Mouse (Mus musculus) ES-E14 (cell line): ENCODE results near the gene Fam149a. TPM values are rescaled to one million over a fixed set of nuclear protein-coding genes. Genes with fewer than 3 reads are reported as not detected.

Experiments
- DNase-seq: peaks from one replicate; pipeline ENCODE4 v3.0.0-alpha.2; 2013; ENCODE audit warnings: low read depth, low spot score
- H3K27ac ChIP-seq: 2 replicates; pipeline ENCODE4 v1.5.1; 2012; ENCODE audit warnings: low read depth, mild to moderate bottlenecking, low read length, moderate library complexity, mixed read lengths; ENCODE audit not compliant: poor library complexity, insufficient read depth, severe bottlenecking
- H3K36me3 ChIP-seq: 2 replicates; pipeline ENCODE4 v1.6.1; 2012; ENCODE audit warnings: mild to moderate bottlenecking, low read length, moderate library complexity, mixed read lengths; ENCODE audit not compliant: control insufficient read depth, poor library complexity, insufficient read depth, severe bottlenecking
- H3K4me1 ChIP-seq, 2 experiments: fragments of 150-350 bp in 1 of 2; sonication (generic) in 1 of 2; 2 replicates each; pipeline ENCODE4 v1.6.1; 2012; ENCODE audit warnings: low read length in 2 of 2, mild to moderate bottlenecking in 1 of 2, mixed read lengths in 1 of 2; ENCODE audit not compliant: control insufficient read depth in 2 of 2, insufficient read depth in 2 of 2, poor library complexity in 1 of 2
- H3K4me3 ChIP-seq, 2 experiments: fragments of 150-350 bp in 1 of 2; sonication (generic) in 1 of 2; 2 replicates each; pipeline ENCODE4 v1.5.1; 2012; ENCODE audit warnings: low read length in 2 of 2, low read depth in 1 of 2, mild to moderate bottlenecking in 1 of 2, mixed read lengths in 1 of 2; ENCODE audit not compliant: insufficient read depth in 1 of 2, poor library complexity in 1 of 2, severe bottlenecking in 1 of 2
- H3K9ac ChIP-seq: 2 replicates; pipeline ENCODE4 v1.6.1; 2012; ENCODE audit warnings: low read depth, mild to moderate bottlenecking, low read length, mixed read lengths; ENCODE audit not compliant: poor library complexity, insufficient read depth, severe bottlenecking
- H3K9me3 ChIP-seq: fragments of 150-350 bp; sonication (generic); 2 replicates; pipeline ENCODE4 v1.6.1; 2012; ENCODE audit warnings: low read depth, mild to moderate bottlenecking, low read length; ENCODE audit not compliant: control insufficient read depth, insufficient read depth
- CHD2 ChIP-seq: IDR thresholded peaks from 2 replicates; pipeline ENCODE4 v1.6.1; 2014; ENCODE audit warnings: mild to moderate bottlenecking, low read depth, low read length, inconsistent platforms
- HCFC1 ChIP-seq: IDR thresholded peaks from 2 replicates; pipeline ENCODE4 v1.6.1; 2012; ENCODE audit warnings: low read length, inconsistent platforms, borderline replicate concordance; ENCODE audit not compliant: insufficient read depth
- MAFK ChIP-seq: IDR thresholded peaks from 2 replicates; pipeline ENCODE4 v1.6.1; 2014; ENCODE audit warnings: mild to moderate bottlenecking, low read depth, low read length, inconsistent platforms; ENCODE audit not compliant: insufficient read depth
- ZC3H11A ChIP-seq: IDR thresholded peaks from 2 replicates; pipeline ENCODE4 v1.6.1; 2012; ENCODE audit warnings: low read depth, mild to moderate bottlenecking, inconsistent platforms, low read length, borderline replicate concordance
- ZNF384 ChIP-seq: IDR thresholded peaks from 2 replicates; pipeline ENCODE4 v1.6.1; 2012; ENCODE audit warnings: low read depth, low read length, inconsistent platforms
- in situ Hi-C, 2 experiments: fragments of 600-800 bp; cut with MboI; formaldehyde crosslinking; loops; one replicate each; pipeline ENCODE4 v1.15.1; 2025; ENCODE audit warnings: low sequenced_read_pairs in 2 of 2, inconsistent platforms in 1 of 2; ENCODE audit not compliant: unreplicated experiment in 2 of 2
- total RNA-seq: library from RNA; depleted of rRNA; stranded (reverse); fragments of 300-350 nt; gene quantifications from 2 replicates; pipeline ENCODE4 v1.2.3, GENCODE M21; 2012

Gene Fam149a
- total RNA-seq, 1 experiment = 1.7 TPM

- Histone ChIP-seq H3K9ac (no peak overlapping the region; the same call in 1 of the 2 replicates), H3K27ac (no peak overlapping the region), H3K4me1 (peaks cover 0 to 4% of the 10 kb centered on the region in 2 experiments; a peak in 1 of 4 replicates), H3K36me3 (no peaks in the 10 kb centered on the region), H3K9me3 (no peaks in the 10 kb centered on the region), H3K4me3 (peak overlapping the region in 1 of 2 experiments; percentile 55; a peak in 2 of 4 replicates)
- DNase-seq = peak; percentile 68
- in situ Hi-C loops = no loop called here
- TF ChIP-seq HCFC1 = no peak
- TF ChIP-seq CHD2 = no peak
- no peak for TF ChIP-seq ZNF384
- TF ChIP-seq ZC3H11A = no peak
- TF ChIP-seq MAFK = no peak
These were observed 28.2 kb upstream of the Fam149a start for GRCm38 (mm10) chr8:45410146-45410880.

DNA sequence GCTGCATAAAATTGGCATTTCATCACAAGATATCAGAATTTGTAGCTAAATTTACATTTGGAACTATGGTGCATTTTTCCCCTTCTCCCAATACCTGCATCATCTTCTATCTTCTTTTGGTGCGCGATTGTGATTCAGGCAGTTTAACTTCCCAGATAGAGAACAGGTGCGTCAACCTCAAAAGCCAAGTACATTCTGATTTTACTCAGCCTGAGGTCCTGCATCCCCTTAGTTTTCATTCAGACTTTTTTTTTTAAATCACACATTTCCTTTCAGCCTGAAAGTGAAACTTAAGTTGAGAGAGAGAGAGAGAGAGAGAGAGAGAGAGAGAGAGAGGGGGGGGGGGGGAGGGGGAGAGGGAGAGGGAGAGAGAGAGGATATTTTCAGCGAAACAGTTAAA, 27.6 kb upstream of the Fam149a start:
- in situ Hi-C loops = no loop called here
- TF ChIP-seq CHD2 (no peak), ZC3H11A (no peak)
- no peak for DNase-seq
- no peak overlapping the region for H3K9ac ChIP-seq
- peaks cover 0 to 4% of the 10 kb centered on the region in 2 experiments; a peak in 1 of 4 replicates for H3K4me1 ChIP-seq
- H3K27ac ChIP-seq = no peak overlapping the region
- H3K36me3 ChIP-seq = no peaks in the 10 kb centered on the region
- H3K9me3 ChIP-seq = no peaks in the 10 kb centered on the region
- peak overlapping the region in 1 of 2 experiments; percentile 55; a peak in 1 of 4 replicates for H3K4me3 ChIP-seq

DNA sequence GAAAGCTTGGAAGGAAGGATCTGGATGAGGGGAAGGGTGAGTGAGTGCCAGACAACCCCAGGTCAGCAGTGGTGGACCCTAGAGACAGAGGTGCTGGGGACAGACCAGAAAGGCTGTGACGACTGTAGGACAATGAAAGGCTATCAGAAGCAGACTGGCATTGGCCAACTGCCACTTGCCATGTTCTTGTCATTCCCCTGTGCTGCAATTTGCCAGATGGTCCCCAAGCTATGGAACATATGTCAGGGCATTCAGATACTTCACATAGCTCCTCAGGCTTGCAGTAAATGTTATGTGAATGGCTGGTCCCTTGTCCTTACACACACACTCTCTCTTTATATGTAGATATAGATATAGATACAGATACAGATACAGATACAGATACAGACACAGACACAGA, 1.2 kb upstream of the Fam149a start:
- H3K9ac ChIP-seq = no peak overlapping the region
- in situ Hi-C loops = no loop called here
- no peak overlapping the region for H3K4me3 ChIP-seq

DNA sequence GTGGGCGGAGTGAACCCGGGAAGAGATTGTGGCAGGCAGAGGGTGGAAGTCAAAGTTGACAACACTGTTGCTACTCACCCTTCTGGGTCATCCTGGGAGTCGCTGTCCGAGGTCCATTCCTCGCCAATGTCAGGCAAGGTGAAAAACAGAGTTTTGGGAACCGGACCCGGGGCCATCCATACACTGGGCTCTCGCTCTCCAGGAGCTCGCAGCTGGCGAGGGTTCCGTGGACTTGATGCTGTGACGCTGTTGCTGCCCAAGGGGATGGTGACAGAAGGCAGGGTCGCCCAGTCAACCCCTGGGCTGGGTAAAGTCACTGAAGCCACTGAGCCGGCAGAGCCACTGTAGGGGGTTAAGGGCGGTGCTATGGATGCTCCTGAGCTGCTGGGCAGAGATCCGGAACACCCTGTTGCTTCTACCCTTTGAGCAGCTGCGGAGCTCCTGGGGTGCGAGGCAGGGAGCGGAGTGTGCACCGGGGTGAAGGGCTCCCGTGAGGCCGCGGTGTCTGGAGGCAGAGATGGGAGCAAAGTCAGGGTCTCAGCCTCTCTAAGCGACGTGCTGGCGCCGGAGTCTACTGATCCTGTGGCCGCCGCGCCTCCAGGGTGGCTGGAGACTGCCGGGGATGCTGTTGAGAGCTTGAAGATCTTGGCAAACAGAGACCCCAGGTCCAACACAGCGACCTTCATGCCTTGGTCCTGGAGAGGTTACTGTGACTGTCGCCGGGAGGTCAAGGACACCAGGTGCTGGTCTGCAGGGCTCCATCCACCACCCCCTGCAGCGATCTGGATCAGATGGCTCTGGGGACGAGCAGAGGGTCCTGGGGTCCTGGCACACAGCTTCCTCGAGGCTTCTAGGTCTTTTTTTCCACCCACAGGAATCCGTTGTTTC, 772 bp downstream of the Fam149a start:
- Histone ChIP-seq H3K9ac (no peak overlapping the region), H3K4me3 (peak overlapping the region; percentile 38 to 44; a peak in 3 of 4 replicates), H3K9me3 (no peaks in the 10 kb centered on the region), H3K27ac (no peak overlapping the region), H3K4me1 (peaks cover 0 to 8% of the 10 kb centered on the region in 2 experiments; a peak in 2 of 4 replicates), H3K36me3 (no peaks in the 10 kb centered on the region)
- TF ChIP-seq ZC3H11A = no peak
- no peak for TF ChIP-seq HCFC1
- no peak for TF ChIP-seq MAFK
- no peak for TF ChIP-seq ZNF384
- no peak for TF ChIP-seq CHD2
- no peak for DNase-seq
- in situ Hi-C loops = no loop called here

More for the DNA sequence above, 1.2 kb upstream of the Fam149a start:
- TF ChIP-seq ZC3H11A (no peak), HCFC1 (no peak), CHD2 (no peak), ZNF384 (no peak), MAFK (no peak)
- H3K9me3 ChIP-seq = no peaks in the 10 kb centered on the region
- H3K36me3 ChIP-seq = no peaks in the 10 kb centered on the region
- no peak for DNase-seq
- no peak overlapping the region for H3K27ac ChIP-seq
- peaks cover 0 to 8% of the 10 kb centered on the region in 2 experiments; a peak in 2 of 4 replicates for H3K4me1 ChIP-seq
